ENCODE assay signal across 8 mouse cellular contexts in the genomic region with DNA sequence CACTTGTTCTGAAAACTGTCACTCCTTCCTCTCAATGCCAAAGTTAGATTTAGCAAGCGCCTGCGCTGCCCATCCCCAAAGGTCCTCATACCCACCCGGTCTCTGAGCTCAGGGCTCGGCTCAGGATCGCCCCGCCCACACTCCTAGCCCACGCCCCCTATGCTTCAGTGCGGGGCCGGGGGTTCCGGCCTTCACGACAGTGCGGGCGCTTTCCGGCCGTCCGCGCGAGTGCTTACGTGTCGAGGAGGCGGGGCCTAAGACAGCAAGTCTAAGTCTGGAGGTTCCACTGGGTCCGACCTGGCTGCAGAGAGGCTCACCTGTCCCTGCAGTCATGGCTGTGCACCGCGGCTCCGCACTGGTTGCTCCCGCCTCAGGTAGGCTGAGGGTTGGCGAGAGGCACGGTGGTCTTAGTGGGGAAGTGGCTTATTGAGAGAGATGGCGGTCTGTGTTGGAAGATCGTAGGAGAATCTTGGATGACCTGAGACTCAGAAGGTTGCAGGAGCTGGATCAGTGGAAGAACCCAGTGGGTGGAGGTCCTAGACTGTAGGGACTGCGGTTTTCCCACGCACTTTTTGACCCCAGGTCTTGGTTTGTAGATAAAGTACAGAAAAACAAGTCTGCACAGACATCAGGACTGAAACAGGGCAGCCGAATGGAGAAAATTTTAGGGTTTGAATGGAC. TPM values are rescaled to one million over a fixed set of nuclear protein-coding genes. Genes with fewer than 3 reads are reported as not detected.
DNase-seq lines count a peak whose midpoint lies in the region; ATAC-seq and TF ChIP-seq lines count a peak whose summit lies in the region.

Ggcx (plus strand) TSS at position 233 of the 681 bp plus-strand sequence.

- DNase-seq in 416B (ENCODE audit: low read depth), result peak; percentile 95
- DNase-seq in heart, adult 9 months (ENCODE audit: low spot score in 2 of 2), result peak; percentile 95 to 97
- DNase-seq in liver, result peak; percentile 95
- peak; percentile 92 to 96 for DNase-seq in spleen, postnatal 4 days (ENCODE audit: low spot score in 2 of 2)

- H3K9ac ChIP-seq in embryonic facial prominence, embryonic 15.5 days, result peak within 1 kb of the TSS; percentile 88
- H3K9ac ChIP-seq in kidney, embryonic 15.5 days, result peak within 1 kb of the TSS; percentile 65

- peak; percentile 65; the same call in 1 of the 2 replicates for TF ChIP-seq POLR2A in bone marrow, adult 2 months (IDR thresholded peaks at IDR 0.05; ENCODE audit: borderline replicate concordance, control insufficient read depth, low read depth, low read length)

- peaks cover 20% of the 10 kb centered on the region for H3K36me3 ChIP-seq in embryonic facial prominence, embryonic 15.5 days
- H3K36me3 ChIP-seq in kidney, embryonic 15.5 days, result peaks cover 30% of the 10 kb centered on the region

- H3K4me1 ChIP-seq in bone marrow, adult 2 months (ENCODE audit: control insufficient read depth, insufficient read depth, low read length), result peaks cover 7% of the 10 kb centered on the region
- H3K4me1 ChIP-seq in embryonic facial prominence, embryonic 15.5 days, result peaks cover 20% of the 10 kb centered on the region
- H3K4me1 ChIP-seq in kidney, embryonic 15.5 days, result peaks cover 22% of the 10 kb centered on the region

- no peaks in the 10 kb centered on the region for H3K27me3 ChIP-seq in embryonic facial prominence, embryonic 15.5 days
- no peaks in the 10 kb centered on the region for H3K27me3 ChIP-seq in kidney, embryonic 15.5 days

- peak; percentile 94 for ATAC-seq in embryonic facial prominence, embryonic 15.5 days (ENCODE audit: insufficient number of reproducible peaks, low FRiP score, low TSS enrichment, low read depth)
- peak; percentile 96 for ATAC-seq in kidney, embryonic 15.5 days (replicated peaks; ENCODE audit: low FRiP score)
- peak; percentile 94 for ATAC-seq in monocyte, adult 5-6 weeks (replicated peaks; ENCODE audit: insufficient number of reproducible peaks, low FRiP score, low TSS enrichment, poor library complexity, severe bottlenecking)

- WGBS in bone marrow, adult 2 months, result 1% methylated on average over 33 of the region's 33 CpGs
- 1% methylated on average over 33 of the region's 33 CpGs for WGBS in embryonic facial prominence, embryonic 15.5 days
- WGBS in kidney, embryonic 15.5 days, result 1% methylated on average over 33 of the region's 33 CpGs

- TF ChIP-seq CTCF in bone marrow, adult 2 months (IDR thresholded peaks at IDR 0.05; ENCODE audit: control insufficient read depth, insufficient read depth, low read length), result no peak; the same call in 1 of the 2 replicates

- H3K27ac ChIP-seq in bone marrow, adult 2 months (ENCODE audit: control insufficient read depth, insufficient read depth, low read depth, low read length, poor library complexity), result peak within 1 kb of the TSS; percentile 56
- peak within 1 kb of the TSS; percentile 74 for H3K27ac ChIP-seq in embryonic facial prominence, embryonic 15.5 days (replicated peaks)
- peak within 1 kb of the TSS; percentile 61 for H3K27ac ChIP-seq in kidney, embryonic 15.5 days

- H3K4me2 ChIP-seq in embryonic facial prominence, embryonic 15.5 days (replicated peaks), result peak within 1 kb of the TSS; percentile 61
- peak within 1 kb of the TSS; percentile 72 for H3K4me2 ChIP-seq in kidney, embryonic 15.5 days

- H3K9me3 ChIP-seq in embryonic facial prominence, embryonic 15.5 days (replicated peaks), result no peaks in the 10 kb centered on the region
- H3K9me3 ChIP-seq in kidney, embryonic 15.5 days (replicated peaks), result no peaks in the 10 kb centered on the region

- H3K4me3 ChIP-seq in bone marrow, adult 2 months (replicated peaks; ENCODE audit: control insufficient read depth, low read depth, low read length), result peak within 1 kb of the TSS; percentile 99
- peak within 1 kb of the TSS; percentile 83 for H3K4me3 ChIP-seq in embryonic facial prominence, embryonic 15.5 days (replicated peaks)
- peak within 1 kb of the TSS; percentile 59 for H3K4me3 ChIP-seq in kidney, embryonic 15.5 days (replicated peaks)

RNA-seq across cellular contexts. Expression of gene Ggcx, which starts in this region (rescaled TPM):
- polyA plus RNA-seq in bone marrow, adult 2 months (2011; ENCODE audit: insufficient read depth, insufficient read length, low replicate concordance, missing spikeins), result 2.6 and 8.1 TPM in 2 replicates
- polyA plus RNA-seq in embryonic facial prominence, embryonic 15.5 days (2015; fragmentation: Nextera tagmentation; extraction: Ambion mirVana), result 39.0 and 42.6 TPM in 2 replicates
- polyA plus RNA-seq in kidney, embryonic 15.5 days (2015; fragmentation: Nextera tagmentation; extraction: Ambion mirVana), result 32.5 and 36.0 TPM in 2 replicates
- total RNA-seq in monocyte, adult 5-6 weeks (2017), result 10.1 to 13.9 TPM (median 11.1 TPM) in 3 replicates

Comparison
In these comparisons a context has a peak if more than half of its experiments do, and no peak if none do; other contexts are left out.
1. Peak in every context shown above with its lines: DNase-seq, ATAC-seq, H3K4me3 ChIP-seq and H3K27ac ChIP-seq.